Mouse (Mus musculus) limb, embryonic 14.5 days (tissue): ENCODE data around the gene Fgfr2. TPM values are rescaled to one million over a fixed set of nuclear protein-coding genes. Genes with fewer than 3 reads are reported as not detected.
A peak's percentile ranks its signal among the peaks of the same experiment; 100 is the strongest.

ENCODE experiments used
- ATAC-seq: fragments of 200-750 bp; cut with Nextera tagmentation; 2 replicates; pipeline ENCODE4 v1.8.0; 2017; ENCODE audit warnings: low read depth, moderate number of reproducible peaks, moderate TSS enrichment; ENCODE audit not compliant: low FRiP score
- DNase-seq: peaks from one replicate; pipeline ENCODE4 v3.0.0-alpha.2; 2015; ENCODE audit warnings: low spot score
- H3K27ac ChIP-seq: fragments of 300-500 bp; sonication (generic); replicated peaks from 2 replicates; pipeline ENCODE4 v1.5.1; 2014; ENCODE audit warnings: low read depth, mild to moderate bottlenecking, low read length, moderate library complexity, mixed read lengths
- H3K27me3 ChIP-seq: fragments of 300-500 bp; sonication (generic); 2 replicates; pipeline ENCODE4 v1.6.1; 2014; ENCODE audit warnings: low read length, mixed read lengths; ENCODE audit not compliant: control insufficient read depth, insufficient read depth
- H3K36me3 ChIP-seq: fragments of 300-500 bp; sonication (generic); 2 replicates; pipeline ENCODE4 v1.6.1; 2014; ENCODE audit warnings: mild to moderate bottlenecking, low read length, moderate library complexity, mixed read lengths; ENCODE audit not compliant: control insufficient read depth, insufficient read depth
- H3K4me1 ChIP-seq: fragments of 300-500 bp; sonication (generic); 2 replicates; pipeline ENCODE4 v1.6.1; 2014; ENCODE audit warnings: antibody characterized with exemption, low read length, mixed read lengths; ENCODE audit not compliant: control insufficient read depth, insufficient read depth
- H3K4me2 ChIP-seq: fragments of 300-500 bp; sonication (generic); replicated peaks from 2 replicates; pipeline ENCODE4 v1.6.1; 2014; ENCODE audit warnings: low read depth, mild to moderate bottlenecking, low read length, moderate library complexity; ENCODE audit not compliant: severe bottlenecking
- H3K4me3 ChIP-seq: fragments of 300-500 bp; sonication (generic); replicated peaks from 2 replicates; pipeline ENCODE4 v1.5.1; 2014; ENCODE audit warnings: low read length
- H3K9ac ChIP-seq: fragments of 300-500 bp; sonication (generic); 2 replicates; pipeline ENCODE4 v1.6.1; 2014; ENCODE audit warnings: mild to moderate bottlenecking, low read depth, low read length, moderate library complexity; ENCODE audit not compliant: severe bottlenecking
- H3K9me3 ChIP-seq: fragments of 300-500 bp; sonication (generic); 2 replicates; pipeline ENCODE4 v1.6.1; 2016; ENCODE audit warnings: low read length; ENCODE audit not compliant: control insufficient read depth
- POLR2A ChIP-seq: fragments of 200-500 bp; IDR thresholded peaks from 2 replicates; pipeline ENCODE4 v1.8.0; 2012; ENCODE audit warnings: inconsistent platforms, mild to moderate bottlenecking, moderate library complexity, borderline replicate concordance; ENCODE audit not compliant: insufficient read depth, insufficient read length; ENCODE audit errors: extremely low read depth
- WGBS: fragments of 180-500 bp; shearing (Covaris S2); extraction: QIAGEN DNeasy Blood & Tissue Kit; methylation state at CpG from one replicate; pipeline ENCODE4 v1.1.7; 2014; 5-methylcytosine and 5-hydroxymethylcytosine counted together
- polyA plus RNA-seq, 2 experiments: library from polyadenylated mRNA; depleted of rRNA in 1 of 2; stranded (reverse) in 1 of 2; unstranded in 1 of 2; fragments of >200 nt; fragmentation: Nextera tagmentation in 1 of 2; extraction: Ambion mirVana in 1 of 2; gene quantifications; 2 replicates each; pipeline versions ENCODE4 v1.2.1 to v1.2.3; 2012 to 2014

The Fgfr2 gene
- polyA plus RNA-seq, 2 experiments = 131 to 133 TPM

DNA sequence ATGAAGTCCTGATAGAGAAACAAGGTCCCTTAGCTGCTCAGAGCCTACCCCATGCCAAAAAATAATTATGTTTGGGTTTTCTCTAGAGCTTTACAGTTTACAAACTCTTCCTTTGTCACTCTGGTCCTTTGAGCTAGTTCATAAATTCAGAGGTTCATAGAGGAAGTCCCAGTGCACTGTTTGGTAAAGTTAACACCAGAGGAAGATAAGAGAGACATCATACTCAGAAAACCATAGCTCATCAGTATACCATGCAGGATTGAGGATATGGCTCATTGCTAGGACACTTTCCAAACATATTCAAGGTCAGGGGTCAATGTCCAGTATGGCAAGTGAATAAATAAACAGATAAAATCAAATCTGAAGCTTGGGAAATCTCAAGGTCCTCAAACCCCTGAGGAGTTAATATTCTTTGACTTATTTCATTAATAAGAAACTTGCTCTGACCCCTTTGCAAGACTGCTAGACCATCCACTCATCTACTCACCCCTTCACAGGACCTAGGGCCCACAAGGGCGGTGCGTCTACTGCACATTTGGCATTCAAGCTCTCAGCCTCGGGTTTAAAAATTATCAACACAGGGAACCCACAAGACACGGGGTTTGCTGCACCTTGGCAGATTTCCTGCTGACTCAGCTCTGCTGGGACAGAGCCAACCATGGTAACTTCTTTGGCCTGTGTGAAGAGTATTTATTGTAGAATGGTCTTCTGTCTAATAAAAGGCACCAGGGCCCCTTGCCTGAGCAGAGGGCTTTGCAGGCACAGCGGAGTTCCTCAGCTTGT is 797.4 kb downstream of the Fgfr2 start:
- H3K36me3 ChIP-seq = no peaks in the 10 kb centered on the region
- no peak overlapping the region for H3K4me3 ChIP-seq
- no peak for TF ChIP-seq POLR2A
- H3K4me2 ChIP-seq = no peak overlapping the region
- peak; percentile 56 for DNase-seq
- H3K27me3 ChIP-seq = no peaks in the 10 kb centered on the region
- H3K9me3 ChIP-seq = no peaks in the 10 kb centered on the region
- H3K4me1 ChIP-seq = peaks cover 15% of the 10 kb centered on the region
- WGBS = 48% methylated on average over 5 of the region's 5 CpGs
- no peak overlapping the region for H3K9ac ChIP-seq
- no peak overlapping the region for H3K27ac ChIP-seq
- ATAC-seq = no peak

- no peak for TF ChIP-seq POLR2A
- 85% methylated on average over 5 of the region's 5 CpGs for WGBS
- H3K9ac ChIP-seq = no peak overlapping the region
- DNase-seq = no peak
- H3K36me3 ChIP-seq = no peaks in the 10 kb centered on the region
- H3K4me3 ChIP-seq = no peak overlapping the region
- H3K27me3 ChIP-seq = no peaks in the 10 kb centered on the region
- H3K9me3 ChIP-seq = no peaks in the 10 kb centered on the region
- H3K4me2 ChIP-seq = no peak overlapping the region
- no peak for ATAC-seq
- no peak overlapping the region for H3K27ac ChIP-seq
- peaks cover 15% of the 10 kb centered on the region for H3K4me1 ChIP-seq
Observed at GRCm38 (mm10) chr7:132323430-132323829, 799.7 kb downstream of the Fgfr2 start.

GRCm38 (mm10) chr7:132321392-132321958 is 801.7 kb downstream of the Fgfr2 start:
- TF ChIP-seq POLR2A = no peak
- no peaks in the 10 kb centered on the region for H3K9me3 ChIP-seq
- ATAC-seq = no peak
- H3K4me1 ChIP-seq = peaks cover 19% of the 10 kb centered on the region
- WGBS = 60% methylated on average over 2 of the region's 2 CpGs
- no peak overlapping the region for H3K27ac ChIP-seq
- no peaks in the 10 kb centered on the region for H3K36me3 ChIP-seq
- no peak for DNase-seq
- H3K27me3 ChIP-seq = no peaks in the 10 kb centered on the region
- no peak overlapping the region for H3K4me2 ChIP-seq
- H3K9ac ChIP-seq = no peak overlapping the region
- H3K4me3 ChIP-seq = no peak overlapping the region

- ATAC-seq = peak; percentile 36
- Histone ChIP-seq H3K36me3 (no peaks in the 10 kb centered on the region), H3K4me3 (peak within 1 kb of the TSS; percentile 81), H3K27ac (peak within 1 kb of the TSS; percentile 86), H3K27me3 (no peaks in the 10 kb centered on the region), H3K9ac (peak within 1 kb of the TSS; percentile 83), H3K4me1 (peaks cover 23% of the 10 kb centered on the region), H3K4me2 (peak within 1 kb of the TSS; percentile 88), H3K9me3 (no peaks in the 10 kb centered on the region)
- DNase-seq = peak; percentile 52
- TF ChIP-seq POLR2A = peak; percentile 47; the same call in 1 of the 2 replicates
- WGBS = under 1% methylated on average over 34 of the region's 34 CpGs
Observed at GRCm38 (mm10) chr7:132317036-132317541, 806.1 kb downstream of the Fgfr2 start, which contains the start of gene Chst15. Gene Chst15 (minus strand): TSS chr7:132317228.

GRCm38 (mm10) chr7:132316101-132317035 is 806.8 kb downstream of the Fgfr2 start:
- Histone ChIP-seq H3K4me1 (peaks cover 23% of the 10 kb centered on the region), H3K27me3 (no peaks in the 10 kb centered on the region), H3K9ac (peak overlapping the region; percentile 83), H3K36me3 (no peaks in the 10 kb centered on the region), H3K27ac (peak overlapping the region; percentile 86), H3K4me2 (peak overlapping the region; percentile 88), H3K9me3 (no peaks in the 10 kb centered on the region), H3K4me3 (peak overlapping the region; percentile 81)
- WGBS = 0% methylated on average over 57 of the region's 79 CpGs
- TF ChIP-seq POLR2A = no peak
- DNase-seq = peak; percentile 60
- peak; percentile 56 for ATAC-seq
